Mouse (Mus musculus): ENCODE results near the gene Pros1. TPM values are rescaled to one million over a fixed set of nuclear protein-coding genes. Genes with fewer than 3 reads are reported as not detected.

The Pros1 gene
- total RNA-seq, 2 experiments from 2014 or later = 22.4 to 23.7 TPM

GRCm38 (mm10) chr16:62857498-62857897 is 3.4 kb downstream of the Pros1 start:
- intact Hi-C loops (cut with DNase I) = no loop called here

GRCm38 (mm10) chr16:62858018-62858417 is 3.9 kb downstream of the Pros1 start:
- intact Hi-C loops (cut with DNase I) = no loop called here
- DNase-seq = peak in 1 of 2 experiments; percentile 17

More at GRCm38 (mm10) chr16:62857498-62857897, 3.4 kb downstream of the Pros1 start:
- DNase-seq = no peak

- intact Hi-C loops (cut with DNase I) = no loop called here
- DNase-seq = no peak
Measured at GRCm38 (mm10) chr16:62860140-62860539, 6.0 kb downstream of the Pros1 start.

GRCm38 (mm10) chr16:62861455-62861854 is 7.3 kb downstream of the Pros1 start:
- intact Hi-C loops (cut with DNase I) = no loop called here
- DNase-seq = no peak

- intact Hi-C loops (cut with DNase I) = no loop called here
- no peak for DNase-seq
Measured at GRCm38 (mm10) chr16:62872688-62873117, 18.6 kb downstream of the Pros1 start.

GRCm38 (mm10) chr16:62873180-62873579 is 19.1 kb downstream of the Pros1 start:
- DNase-seq = no peak
- intact Hi-C loops (cut with DNase I) = no loop called here

GRCm38 (mm10) chr16:62874065-62874464 is 20.0 kb downstream of the Pros1 start:
- intact Hi-C loops (cut with DNase I) = no loop called here
- no peak for DNase-seq

- intact Hi-C loops (cut with DNase I) = no loop called here
- no peak for DNase-seq
Measured at GRCm38 (mm10) chr16:62895824-62896223, 41.7 kb downstream of the Pros1 start.

- intact Hi-C loops (cut with DNase I) = no loop called here
- DNase-seq = no peak
Measured at GRCm38 (mm10) chr16:62911364-62911763, 57.3 kb downstream of the Pros1 start.

- peak; percentile 4 to 6 for DNase-seq
- intact Hi-C loops (cut with DNase I) = no loop called here
Measured at GRCm38 (mm10) chr16:62912246-62912645, 58.1 kb downstream of the Pros1 start.

- DNase-seq = no peak
- intact Hi-C loops (cut with DNase I) = no loop called here
Measured at GRCm38 (mm10) chr16:62915530-62915929, 61.4 kb downstream of the Pros1 start.

- intact Hi-C loops (cut with DNase I) = no loop called here
- no peak for DNase-seq
Measured at GRCm38 (mm10) chr16:62922245-62922644, 68.1 kb downstream of the Pros1 start.

GRCm38 (mm10) chr16:62931341-62931740 is 77.2 kb downstream of the Pros1 start:
- no peak for DNase-seq
- intact Hi-C loops (cut with DNase I) = no loop called here

GRCm38 (mm10) chr16:62936316-62936715 is 82.2 kb downstream of the Pros1 start:
- intact Hi-C loops (cut with DNase I) = no loop called here
- DNase-seq = no peak

- peak; percentile 70 to 78 for DNase-seq
- intact Hi-C loops (cut with DNase I) = loop anchor here (5.0 to 10.0 kb wide), 2 partner anchors 924 to 1807 kb away; partner anchors contain the start of gene Epha3
Measured at GRCm38 (mm10) chr16:62940388-62941003, 86.4 kb downstream of the Pros1 start.

GRCm38 (mm10) chr16:62941763-62942162 is 87.7 kb downstream of the Pros1 start:
- intact Hi-C loops (cut with DNase I) = loop anchor here (5.0 to 10.0 kb wide), 2 partner anchors 923 to 1806 kb away; partner anchors contain the start of gene Epha3
- DNase-seq = no peak

GRCm38 (mm10) chr16:62942418-62943410 is 88.6 kb downstream of the Pros1 start:
- intact Hi-C loops (cut with DNase I) = loop anchor here (5.0 to 10.0 kb wide), 2 partner anchors 922 to 1805 kb away; partner anchors contain the start of gene Epha3
- DNase-seq = no peak

- intact Hi-C loops (cut with DNase I) = no loop called here
- DNase-seq = no peak
Measured at GRCm38 (mm10) chr16:62958485-62958884, 104.4 kb downstream of the Pros1 start.

- intact Hi-C loops (cut with DNase I) = no loop called here
- no peak for DNase-seq
Measured at GRCm38 (mm10) chr16:62964361-62964763, 110.3 kb downstream of the Pros1 start.

GRCm38 (mm10) chr16:62971673-62972332 is 117.7 kb downstream of the Pros1 start:
- DNase-seq = no peak
- intact Hi-C loops (cut with DNase I) = no loop called here

- intact Hi-C loops (cut with DNase I) = no loop called here
Measured at GRCm38 (mm10) chr16:62974926-62975325, 120.8 kb downstream of the Pros1 start.

More at GRCm38 (mm10) chr16:62974926-62975325, 120.8 kb downstream of the Pros1 start:
- peak in 1 of 2 experiments; percentile 12 for DNase-seq

Measured in heart, postnatal 14 days (tissue).